Mouse (Mus musculus) forebrain, embryonic 11.5 days (tissue): ENCODE measurements around the gene Il17f. TPM values are rescaled to one million over a fixed set of nuclear protein-coding genes. Genes with fewer than 3 reads are reported as not detected.

ENCODE experiments used
- polyA plus RNA-seq: library from polyadenylated mRNA; unstranded; fragments of >200 nt; fragmentation: Nextera tagmentation; extraction: Ambion mirVana; gene quantifications from 2 replicates; pipeline ENCODE4 v1.2.1, GENCODE M21; 2014

Il17f gene
- polyA plus RNA-seq, 1 experiment from 2014 or later = 0.43 TPM

Other genes starting within 250 kb of the Il17f start
- gene Pkhd1, start 172.6 kb downstream of the Il17f start, polyA plus RNA-seq = not detected in 2 replicates
- not detected in 2 replicates for gene Il17a, start 59.7 kb downstream of the Il17f start, polyA plus RNA-seq
- gene Mcm3, start 29.7 kb upstream of the Il17f start, polyA plus RNA-seq = 234 and 261 TPM in 2 replicates
- gene Paqr8, start 100.0 kb upstream of the Il17f start, polyA plus RNA-seq = 7.3 and 9.3 TPM in 2 replicates
- 2.1 and 2.9 TPM in 2 replicates for gene Efhc1, start 161.0 kb upstream of the Il17f start, polyA plus RNA-seq